Mouse (Mus musculus): Measurements from ENCODE around the gene Parp6.

Parp6 gene

GRCm38 (mm10) chr9:59655958-59656634 lies 39.0 kb downstream of the Parp6 start, which contains the start of gene Pkm:
TSS of gene Pkm (plus strand) at chr9:59656368.
- DNase-seq (ENCODE audit: extremely low read depth, insufficient read length, low spot score): peak; percentile 100

GRCm38 (mm10) chr9:59656635-59657617 lies 39.8 kb downstream of the Parp6 start:
- DNase-seq (ENCODE audit: extremely low read depth, insufficient read length, low spot score): peak; percentile 89

GRCm38 (mm10) chr9:59658146-59658545 lies 41.1 kb downstream of the Parp6 start:
- DNase-seq (ENCODE audit: extremely low read depth, insufficient read length, low spot score): no peak

GRCm38 (mm10) chr9:59659036-59660026 lies 42.2 kb downstream of the Parp6 start:
- DNase-seq (ENCODE audit: extremely low read depth, insufficient read length, low spot score): peak; percentile 75

- DNase-seq (ENCODE audit: extremely low read depth, insufficient read length, low spot score): peak; percentile 61
Observed at GRCm38 (mm10) chr9:59660421-59660820, 43.3 kb downstream of the Parp6 start.

GRCm38 (mm10) chr9:59661298-59661975 lies 44.4 kb downstream of the Parp6 start:
- DNase-seq (ENCODE audit: extremely low read depth, insufficient read length, low spot score): peak; percentile 49

- no peak for DNase-seq (ENCODE audit: extremely low read depth, insufficient read length, low spot score)
Observed at GRCm38 (mm10) chr9:59663226-59663625, 46.1 kb downstream of the Parp6 start.

- no peak for DNase-seq (ENCODE audit: extremely low read depth, insufficient read length, low spot score)
Observed at GRCm38 (mm10) chr9:59663957-59664356, 46.9 kb downstream of the Parp6 start.

GRCm38 (mm10) chr9:59664664-59665256 lies 47.7 kb downstream of the Parp6 start:
- no peak for DNase-seq (ENCODE audit: extremely low read depth, insufficient read length, low spot score)

GRCm38 (mm10) chr9:59666016-59666415 lies 48.9 kb downstream of the Parp6 start:
- DNase-seq (ENCODE audit: extremely low read depth, insufficient read length, low spot score): no peak

- no peak for DNase-seq (ENCODE audit: extremely low read depth, insufficient read length, low spot score)
Observed at GRCm38 (mm10) chr9:59666813-59667212, 49.7 kb downstream of the Parp6 start.

GRCm38 (mm10) chr9:59667250-59667649 lies 50.2 kb downstream of the Parp6 start:
- DNase-seq (ENCODE audit: extremely low read depth, insufficient read length, low spot score): no peak

GRCm38 (mm10) chr9:59667904-59668303 lies 50.8 kb downstream of the Parp6 start:
- DNase-seq (ENCODE audit: extremely low read depth, insufficient read length, low spot score): no peak

GRCm38 (mm10) chr9:59668473-59668872 lies 51.4 kb downstream of the Parp6 start:
- DNase-seq (ENCODE audit: extremely low read depth, insufficient read length, low spot score): no peak

- no peak for DNase-seq (ENCODE audit: extremely low read depth, insufficient read length, low spot score)
Observed at GRCm38 (mm10) chr9:59669172-59669571, 52.1 kb downstream of the Parp6 start.

GRCm38 (mm10) chr9:59672195-59672894 lies 55.3 kb downstream of the Parp6 start:
- DNase-seq (ENCODE audit: extremely low read depth, insufficient read length, low spot score): no peak

GRCm38 (mm10) chr9:59673427-59673826 lies 56.3 kb downstream of the Parp6 start:
- DNase-seq (ENCODE audit: extremely low read depth, insufficient read length, low spot score): no peak

- DNase-seq (ENCODE audit: extremely low read depth, insufficient read length, low spot score): no peak
Observed at GRCm38 (mm10) chr9:59675598-59675997, 58.5 kb downstream of the Parp6 start.

GRCm38 (mm10) chr9:59678313-59678712 lies 61.2 kb downstream of the Parp6 start:
- no peak for DNase-seq (ENCODE audit: extremely low read depth, insufficient read length, low spot score)
